Mouse (Mus musculus): ENCODE measurements at regions not wholly inside any gene's neighbourhood (a gene's known extent, or its start where the extent isn't known, plus 50 kb on each side); places are given as distances from the start of the nearest gene placed in this dataset.

- no peak for DNase-seq
Observed at GRCm38 (mm10) chr11:30372924-30373323, 98.7 kb downstream of the 4930505A04Rik start.

GRCm38 (mm10) chr11:30371963-30372362 is 99.7 kb downstream of the 4930505A04Rik start:
- DNase-seq = no peak

GRCm38 (mm10) chr11:30369601-30370240 is 101.7 kb upstream of the Sptbn1 start:
- peak; percentile 16 for DNase-seq

- DNase-seq = no peak
Observed at GRCm38 (mm10) chr11:30367373-30368225, 99.6 kb upstream of the Sptbn1 start.

GRCm38 (mm10) chr11:30366491-30366890 is 98.5 kb upstream of the Sptbn1 start:
- no peak for DNase-seq

GRCm38 (mm10) chr11:30364993-30365392 is 97.0 kb upstream of the Sptbn1 start:
- DNase-seq = no peak

GRCm38 (mm10) chr11:30364591-30364990 is 96.6 kb upstream of the Sptbn1 start:
- DNase-seq = no peak

- no peak for DNase-seq
Observed at GRCm38 (mm10) chr11:30358196-30358595, 90.2 kb upstream of the Sptbn1 start.

GRCm38 (mm10) chr11:30355356-30355755 is 87.4 kb upstream of the Sptbn1 start:
- DNase-seq = no peak

GRCm38 (mm10) chr11:30326371-30326770 is 58.4 kb upstream of the Sptbn1 start:
- peak; percentile 22 for DNase-seq
